Mouse (Mus musculus) right cerebral cortex, postnatal 10 days (tissue): ENCODE measurements at regions not wholly inside any gene's neighbourhood (a gene's known extent, or its start where the extent isn't known, plus 50 kb on each side); places are given as distances from the start of the nearest gene placed in this dataset.
A peak's percentile ranks its signal among the peaks of the same experiment; 100 is the strongest.

Source experiments
- DNase-seq, 2 experiments: peaks; one replicate each; pipeline ENCODE4 v3.0.0; 2021; ENCODE audit warnings: low spot score in 2 of 2

DNA sequence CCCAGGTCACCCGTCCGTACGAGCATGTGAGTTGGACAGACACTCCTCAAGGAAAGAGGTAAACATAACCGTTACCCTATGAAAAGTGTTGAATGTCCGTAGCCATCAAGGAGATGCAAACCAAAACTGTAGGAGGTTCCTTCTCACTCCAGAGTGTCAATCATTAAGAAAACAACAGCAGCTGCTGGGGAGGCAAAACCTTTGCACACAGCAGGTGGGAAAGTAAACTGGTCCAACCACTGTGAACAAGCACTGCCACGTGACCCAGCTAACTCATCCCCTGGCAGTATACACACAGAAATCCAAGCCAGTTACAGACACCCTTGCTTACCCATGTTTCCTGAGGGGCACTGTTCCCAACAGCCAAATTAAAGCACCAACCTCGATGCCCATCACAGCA, 54.7 kb upstream of the Irx5 start:
- no peak for DNase-seq

- DNase-seq, result no peak
Observed at GRCm38 (mm10) chr8:92301029-92301428, 56.4 kb upstream of the Irx5 start.

DNA sequence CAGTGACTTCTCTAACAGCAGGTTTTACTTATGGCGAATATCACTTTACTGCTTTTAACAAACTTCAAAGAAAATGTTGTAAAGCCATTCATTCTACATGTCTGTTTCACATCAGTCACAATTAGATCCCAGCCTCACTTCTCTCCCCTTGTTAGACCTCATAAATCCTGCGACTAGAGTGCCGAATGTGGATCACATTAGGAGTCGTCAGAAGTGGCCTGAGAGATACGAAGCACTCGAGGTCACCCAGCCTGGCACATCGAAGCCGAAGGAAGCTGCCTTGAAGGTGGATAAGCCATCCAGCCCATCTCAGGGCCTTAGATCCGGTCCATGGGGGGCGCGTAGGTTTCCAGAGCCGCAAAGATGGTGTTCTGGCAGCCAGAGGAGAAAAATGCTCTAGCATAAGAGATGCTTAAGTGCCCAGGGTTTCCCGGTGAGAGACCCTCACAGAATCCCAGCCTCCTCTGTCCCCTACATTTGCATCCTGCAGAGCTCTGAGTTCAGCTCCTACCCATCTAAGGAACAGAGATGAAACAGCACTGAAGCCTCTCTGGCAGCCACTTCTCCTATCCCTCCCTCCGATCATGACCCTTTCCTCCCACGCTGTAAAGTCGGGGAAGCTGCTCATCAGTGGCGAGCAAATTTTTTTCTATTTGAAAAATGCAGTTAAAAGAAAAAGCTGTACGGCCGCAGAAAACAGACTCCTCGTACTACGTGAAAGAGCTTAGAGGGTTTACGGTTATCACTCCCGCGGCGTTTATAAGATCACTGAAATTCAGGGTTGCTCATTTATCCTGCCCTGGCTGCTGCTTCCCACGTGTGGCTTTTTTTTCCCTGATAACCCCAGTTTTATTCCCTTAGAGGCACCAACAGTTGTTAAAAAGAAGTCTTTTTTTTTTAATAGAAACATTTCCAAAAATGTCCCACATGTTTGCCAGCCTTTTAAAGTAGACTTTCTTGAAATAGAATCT, 70.3 kb upstream of the Irx5 start:
- DNase-seq, result no peak

GRCm38 (mm10) chr8:92275755-92276154, 81.7 kb upstream of the Irx5 start:
- no peak for DNase-seq

DNA sequence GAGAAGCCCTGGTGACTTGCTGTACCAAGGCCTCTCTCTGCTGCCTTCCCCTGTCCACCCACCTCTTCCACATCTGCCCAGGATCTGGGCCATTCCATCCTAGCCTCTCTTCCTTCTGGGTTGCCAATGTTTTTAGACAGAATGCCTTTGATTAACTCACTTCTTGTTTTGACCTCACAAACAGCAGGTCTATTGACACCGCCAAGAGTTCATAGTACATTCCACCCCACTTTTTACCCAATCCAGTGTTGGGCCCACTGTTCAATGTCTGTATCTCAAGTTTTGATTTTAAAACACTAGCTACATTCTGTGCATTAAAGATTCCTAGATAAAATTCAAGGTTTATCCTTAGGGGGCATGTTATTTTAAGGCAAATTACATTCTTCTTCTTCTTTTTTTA, 84.7 kb upstream of the Irx5 start:
- DNase-seq, result no peak

GRCm38 (mm10) chr8:92272073-92272472, 85.4 kb upstream of the Irx5 start:
- no peak for DNase-seq

DNA sequence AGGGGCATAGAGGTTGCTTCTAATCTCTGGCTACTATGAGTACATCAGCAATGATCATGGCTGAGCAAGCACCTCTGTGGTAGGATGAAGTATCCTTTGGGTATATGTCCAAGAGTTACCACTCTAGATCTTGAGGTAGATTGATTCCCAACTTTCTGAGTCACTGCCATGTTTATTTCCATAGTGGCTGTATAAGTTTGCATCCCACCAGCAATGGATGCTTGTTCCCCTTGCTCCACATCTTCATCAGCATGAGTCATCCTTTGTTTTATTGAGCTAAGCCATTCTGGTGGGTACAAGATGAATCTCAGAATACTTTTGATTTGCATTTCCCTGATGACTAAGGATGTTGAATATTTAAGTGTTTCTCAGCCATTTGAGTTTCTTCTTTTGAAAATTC, 86.8 kb upstream of the Irx5 start:
- DNase-seq, result no peak

- no peak for DNase-seq
Observed at GRCm38 (mm10) chr8:92267415-92267814, 90.0 kb upstream of the Irx5 start.

GRCm38 (mm10) chr8:92260056-92260455, 97.4 kb upstream of the Irx5 start:
- DNase-seq, result no peak

GRCm38 (mm10) chr8:92258258-92258657, 99.2 kb upstream of the Irx5 start:
- no peak for DNase-seq

DNA sequence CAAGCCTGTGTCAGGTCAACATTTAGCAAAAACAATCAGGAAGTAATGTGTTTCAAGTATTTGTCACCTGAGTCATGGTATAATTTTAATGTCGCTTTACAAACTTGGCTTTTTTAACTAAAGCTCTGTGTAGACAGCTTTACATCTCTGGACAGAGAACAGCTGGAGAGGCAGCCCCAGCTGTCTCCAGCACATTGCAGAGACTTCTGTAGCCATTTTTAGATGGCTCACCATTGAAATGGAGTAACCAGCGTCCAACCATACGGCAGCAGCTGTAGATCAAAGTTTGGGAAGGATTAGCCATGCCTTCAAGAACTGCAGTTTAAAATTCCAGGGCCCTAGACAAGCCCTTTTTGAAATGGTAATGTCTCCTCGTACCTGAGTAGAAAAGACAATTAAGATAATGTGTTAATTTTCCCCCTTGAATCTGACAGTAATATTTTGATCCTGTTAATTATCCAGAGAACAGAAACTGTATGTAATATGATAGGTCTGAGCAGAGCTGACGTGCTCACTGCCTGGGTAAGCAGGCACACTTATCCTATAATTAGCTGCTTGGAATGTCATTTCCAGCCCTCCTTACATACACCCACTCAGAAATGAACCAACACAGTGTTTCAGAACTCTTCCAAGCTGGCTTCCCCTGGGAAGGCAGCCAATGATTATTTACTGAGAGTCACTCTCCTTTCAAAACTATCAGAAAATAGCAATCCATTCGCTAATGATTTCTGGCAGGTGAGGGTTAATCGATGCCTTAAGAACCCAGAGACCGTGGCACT, 104.6 kb upstream of the Irx5 start:
- peak; percentile 36 to 62 for DNase-seq

GRCm38 (mm10) chr8:92246301-92246700, 111.1 kb upstream of the Irx5 start:
- peak in 1 of 2 experiments; percentile 46 for DNase-seq

DNA sequence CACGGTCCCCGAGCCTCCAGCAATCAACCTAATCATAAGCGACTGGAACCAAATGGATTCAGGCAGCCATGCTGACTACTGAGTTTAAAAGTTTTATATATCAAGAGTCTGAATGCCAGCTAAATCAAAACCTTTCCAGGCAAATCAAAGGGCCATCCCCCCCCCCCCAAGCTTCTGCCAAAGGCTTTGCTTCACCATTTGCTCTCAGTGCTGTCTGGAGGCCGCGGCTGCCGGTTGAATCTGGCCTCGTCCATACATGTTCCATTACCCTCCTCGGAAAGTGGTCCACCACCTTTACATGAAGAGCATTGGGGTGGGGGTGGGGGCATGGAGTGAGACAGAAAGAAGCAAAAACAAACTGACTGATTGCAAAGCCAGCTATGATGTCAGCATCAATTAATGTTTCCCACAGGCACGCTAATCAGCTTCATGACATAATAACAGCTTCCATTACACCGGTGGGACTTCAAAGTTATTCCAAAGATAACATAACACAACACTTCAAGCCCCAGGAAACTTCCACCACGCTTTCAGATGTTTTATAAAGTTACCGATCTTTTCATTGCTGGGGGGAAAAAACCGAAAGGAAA, 116.6 kb upstream of the Irx5 start:
- DNase-seq, result no peak

DNA sequence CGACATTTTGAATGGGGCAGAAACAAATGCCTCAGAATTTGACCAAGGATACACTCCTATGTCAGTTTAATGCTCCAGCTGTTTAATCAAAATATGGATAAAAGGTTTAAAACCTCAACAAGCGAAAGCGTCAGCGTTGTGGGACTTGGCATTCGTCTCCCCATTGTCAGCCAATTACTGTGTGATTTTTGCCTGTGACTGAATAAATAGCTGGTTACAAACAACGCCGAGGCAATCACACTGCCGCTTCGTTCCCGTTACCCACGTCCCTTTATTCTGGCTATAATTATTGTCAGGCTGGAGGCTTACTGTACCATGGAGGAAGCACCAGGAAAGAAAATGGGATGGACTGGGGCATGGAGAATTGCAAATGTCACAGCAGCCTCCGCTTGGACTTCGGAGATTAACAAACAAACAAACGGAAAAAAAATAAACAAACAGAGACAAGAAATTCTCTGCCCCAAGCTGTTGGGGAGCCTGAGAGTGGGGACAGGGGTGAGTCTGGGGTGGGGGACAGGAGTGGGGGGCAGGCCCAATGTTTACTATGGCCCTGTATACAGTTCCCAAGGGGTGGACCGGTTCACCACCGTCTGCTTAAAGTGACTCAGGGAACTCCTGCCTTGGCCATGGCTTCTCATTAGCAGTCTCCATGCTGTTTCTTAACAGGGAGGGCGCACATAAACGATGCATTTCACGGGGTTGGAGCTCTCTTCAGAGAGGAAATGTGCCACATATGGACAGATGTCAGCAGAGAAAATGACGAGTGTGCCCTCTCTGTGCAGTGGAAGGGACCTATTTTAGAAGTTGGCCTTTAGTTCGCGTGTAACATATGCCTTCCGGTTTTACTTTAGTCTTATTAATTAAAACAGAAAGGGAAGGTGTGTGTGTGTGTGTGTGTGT, 125.8 kb upstream of the Irx5 start:
- no peak for DNase-seq

DNA sequence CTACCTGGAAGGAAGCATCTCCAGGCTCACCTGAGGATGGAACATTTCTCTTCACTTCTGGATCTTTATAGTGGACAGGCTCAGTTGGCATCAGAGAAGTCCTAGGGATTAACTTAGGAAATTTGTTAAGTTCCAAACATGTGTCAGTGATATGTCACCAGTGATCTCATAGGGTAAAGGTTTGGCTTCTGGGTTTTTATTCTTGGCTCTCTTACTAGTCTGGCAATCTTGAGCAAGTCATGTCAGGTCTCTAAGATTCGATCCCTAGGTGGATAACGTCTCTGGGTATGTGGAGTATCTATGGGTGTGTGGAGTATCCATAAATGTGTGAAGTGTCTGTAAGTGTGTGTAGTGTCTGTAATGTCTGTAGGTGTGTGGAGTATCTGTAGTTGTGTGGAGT, 127.9 kb upstream of the Irx5 start:
- DNase-seq, result no peak

GRCm38 (mm10) chr8:92224929-92225328, 132.5 kb upstream of the Irx5 start:
- no peak for DNase-seq

- no peak for DNase-seq
Observed at GRCm38 (mm10) chr8:92222992-92223391, 134.4 kb upstream of the Irx5 start.

GRCm38 (mm10) chr8:92219181-92219890, 138.1 kb upstream of the Irx5 start:
- no peak for DNase-seq

- DNase-seq, result no peak
Observed at GRCm38 (mm10) chr8:92217521-92217920, 139.9 kb upstream of the Irx5 start.

DNA sequence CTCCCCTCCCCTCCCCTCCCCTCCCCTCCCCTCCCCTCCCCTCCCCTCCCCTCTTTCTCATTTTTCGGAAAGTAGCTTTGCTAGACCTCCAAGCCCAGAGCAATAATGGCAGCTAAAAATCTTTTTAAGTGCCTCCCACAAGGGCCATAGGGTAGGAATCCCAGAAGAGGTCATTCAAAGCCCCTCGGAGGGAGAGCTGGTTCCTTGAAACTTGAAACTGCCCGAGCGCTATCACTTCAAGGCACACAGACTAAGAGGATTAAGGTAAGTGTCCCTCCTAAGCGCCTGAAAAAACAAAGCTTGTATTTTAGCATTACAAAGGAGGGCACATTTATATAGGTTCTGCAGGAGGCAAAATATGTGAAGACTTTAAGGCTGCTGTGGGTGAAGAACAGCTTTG, 141.2 kb upstream of the Irx5 start:
- no peak for DNase-seq
